In the genomic region with DNA sequence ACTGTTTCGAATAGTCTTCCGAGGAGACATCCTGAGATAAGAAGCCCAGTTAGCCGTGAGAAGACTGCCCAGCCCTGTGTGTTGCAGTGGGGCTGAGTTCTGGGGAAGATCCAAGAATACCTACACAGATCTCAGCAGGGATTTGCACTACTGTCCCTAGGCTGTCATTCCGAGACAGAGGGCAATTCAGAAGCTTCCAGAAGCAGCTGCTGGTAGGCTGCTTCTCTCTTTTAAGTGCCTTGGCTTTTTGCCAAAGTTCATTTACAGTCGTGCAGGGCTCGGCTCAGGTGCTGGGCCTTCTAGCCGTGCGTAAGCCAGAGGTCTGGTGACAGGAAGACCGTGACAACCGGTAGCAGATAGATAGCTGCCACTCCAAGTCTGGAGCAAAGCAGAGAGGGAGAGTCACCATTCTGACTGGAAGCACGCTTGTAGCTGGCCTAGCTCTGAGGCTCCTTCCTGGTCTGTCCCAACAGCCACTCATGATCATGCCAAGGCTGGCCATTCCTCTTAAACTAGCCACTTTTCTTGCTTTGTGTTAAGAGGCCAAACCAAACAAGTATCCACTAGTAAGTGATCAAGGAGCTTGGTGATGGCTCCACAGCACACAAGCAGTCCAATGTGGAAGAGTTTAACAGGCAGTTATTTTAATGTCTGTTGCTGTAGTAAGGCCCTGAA, we compare ENCODE assay signal across 9 mouse cellular contexts. TPM values are rescaled to one million over a fixed set of nuclear protein-coding genes. Genes with fewer than 3 reads are reported as not detected.
DNase-seq lines count a peak whose midpoint lies in the region; ATAC-seq lines count a peak whose summit lies in the region.
"Had no signal": no experiment of that assay in that cellular context is flagged by ENCODE, and none has a peak within 500 bp of the region (broad histone marks: within the 10 kb centered on the region; RNA-seq: fewer than 3 reads in every experiment).

No protein-coding gene starts in this region.

- no peak overlapping the region for H3K4me2 ChIP-seq in limb, embryonic 12.5 days
- no peak overlapping the region for H3K4me2 ChIP-seq in embryonic facial prominence, embryonic 13.5 days
- no peak overlapping the region for H3K4me2 ChIP-seq in hindbrain, embryonic 16.5 days (ENCODE audit: low read length)
- no peak overlapping the region for H3K4me2 ChIP-seq in neural tube, embryonic 15.5 days

- WGBS in limb, embryonic 12.5 days: 53% methylated on average over 11 of the region's 11 CpGs
- WGBS in limb, embryonic 10.5 days: 91% methylated on average over 11 of the region's 11 CpGs
- 50% methylated on average over 11 of the region's 11 CpGs for WGBS in embryonic facial prominence, embryonic 13.5 days
- 43% methylated on average over 11 of the region's 11 CpGs for WGBS in hindbrain, embryonic 16.5 days
- 31% methylated on average over 11 of the region's 11 CpGs for WGBS in neural tube, embryonic 15.5 days

- ATAC-seq in limb, embryonic 12.5 days (ENCODE audit: insufficient number of reproducible peaks, insufficient read depth, low FRiP score, low TSS enrichment, low read depth): no peak
- ATAC-seq in embryonic facial prominence, embryonic 13.5 days (ENCODE audit: insufficient number of reproducible peaks, insufficient read depth, low FRiP score, low TSS enrichment, low read depth): no peak
- ATAC-seq in hindbrain, embryonic 16.5 days: peak; percentile 31
- ATAC-seq in neural tube, embryonic 15.5 days (ENCODE audit: low FRiP score): peak; percentile 43

- H3K9me3 ChIP-seq in limb, embryonic 12.5 days: no peaks in the 10 kb centered on the region
- no peaks in the 10 kb centered on the region for H3K9me3 ChIP-seq in limb, embryonic 10.5 days (replicated peaks)
- no peaks in the 10 kb centered on the region; the same call in 1 of the 2 replicates for H3K9me3 ChIP-seq in embryonic facial prominence, embryonic 13.5 days
- no peaks in the 10 kb centered on the region for H3K9me3 ChIP-seq in hindbrain, embryonic 16.5 days (ENCODE audit: control insufficient read depth, low read length)
- no peaks in the 10 kb centered on the region for H3K9me3 ChIP-seq in neural tube, embryonic 15.5 days (replicated peaks)

- DNase-seq in limb, embryonic 10.5 days (ENCODE audit: low spot score): no peak
- DNase-seq in right cerebral cortex, postnatal 25 days: no peak
- no peak for DNase-seq in adrenal gland, postnatal 4 days (ENCODE audit: low spot score in 2 of 2)
- DNase-seq in left cerebral cortex, adult 11 months (ENCODE audit: low spot score): no peak
- DNase-seq: cerebellum, adult 9-11 months had no signal

- peaks cover 14% of the 10 kb centered on the region for H3K4me1 ChIP-seq in limb, embryonic 12.5 days (replicated peaks)
- H3K4me1 ChIP-seq in limb, embryonic 10.5 days: peaks cover 9% of the 10 kb centered on the region; the same call in 1 of the 2 replicates
- peaks cover 26% of the 10 kb centered on the region for H3K4me1 ChIP-seq in embryonic facial prominence, embryonic 13.5 days
- peaks cover 20% of the 10 kb centered on the region for H3K4me1 ChIP-seq in hindbrain, embryonic 16.5 days (ENCODE audit: control insufficient read depth, insufficient read depth, low read depth, low read length)
- H3K4me1 ChIP-seq in neural tube, embryonic 15.5 days: peaks cover 35% of the 10 kb centered on the region

- H3K4me3 ChIP-seq in limb, embryonic 12.5 days (replicated peaks): no peak overlapping the region
- H3K4me3 ChIP-seq in limb, embryonic 10.5 days: no peak overlapping the region
- H3K4me3 ChIP-seq in embryonic facial prominence, embryonic 13.5 days: no peak overlapping the region
- no peak overlapping the region for H3K4me3 ChIP-seq in hindbrain, embryonic 16.5 days (ENCODE audit: low read length)
- no peak overlapping the region for H3K4me3 ChIP-seq in neural tube, embryonic 15.5 days (replicated peaks)

- no peaks in the 10 kb centered on the region for H3K36me3 ChIP-seq in limb, embryonic 12.5 days
- H3K36me3 ChIP-seq in limb, embryonic 10.5 days: no peaks in the 10 kb centered on the region
- no peaks in the 10 kb centered on the region for H3K36me3 ChIP-seq in embryonic facial prominence, embryonic 13.5 days
- no peaks in the 10 kb centered on the region for H3K36me3 ChIP-seq in hindbrain, embryonic 16.5 days (ENCODE audit: control insufficient read depth, insufficient read depth, low read length)
- no peaks in the 10 kb centered on the region for H3K36me3 ChIP-seq in neural tube, embryonic 15.5 days

- no peaks in the 10 kb centered on the region for H3K27me3 ChIP-seq in limb, embryonic 12.5 days
- no peaks in the 10 kb centered on the region for H3K27me3 ChIP-seq in limb, embryonic 10.5 days (ENCODE audit: low read depth, poor library complexity, severe bottlenecking)
- no peaks in the 10 kb centered on the region for H3K27me3 ChIP-seq in embryonic facial prominence, embryonic 13.5 days
- no peaks in the 10 kb centered on the region for H3K27me3 ChIP-seq in hindbrain, embryonic 16.5 days (replicated peaks; ENCODE audit: control insufficient read depth, insufficient read depth, low read length)
- no peaks in the 10 kb centered on the region for H3K27me3 ChIP-seq in neural tube, embryonic 15.5 days (replicated peaks)

- H3K27ac ChIP-seq in limb, embryonic 12.5 days: peak overlapping the region; percentile 7; the same call in 1 of the 2 replicates
- no peak overlapping the region for H3K27ac ChIP-seq in limb, embryonic 10.5 days
- H3K27ac ChIP-seq in embryonic facial prominence, embryonic 13.5 days: peak overlapping the region; percentile 33; the same call in 1 of the 2 replicates
- peak overlapping the region; percentile 37; the same call in 1 of the 2 replicates for H3K27ac ChIP-seq in hindbrain, embryonic 16.5 days (ENCODE audit: low read depth, low read length)
- peak overlapping the region; percentile 65 for H3K27ac ChIP-seq in neural tube, embryonic 15.5 days (replicated peaks)

- H3K9ac ChIP-seq in limb, embryonic 12.5 days (replicated peaks): peak overlapping the region; percentile 37; the same call in 1 of the 2 replicates
- no peak overlapping the region for H3K9ac ChIP-seq in embryonic facial prominence, embryonic 13.5 days
- H3K9ac ChIP-seq in hindbrain, embryonic 16.5 days (ENCODE audit: low read depth, low read length): no peak overlapping the region
- H3K9ac ChIP-seq in neural tube, embryonic 15.5 days (replicated peaks): no peak overlapping the region

RNA-seq across cellular contexts. Expression of a gene that starts 49.3 kb away (rescaled TPM):
- 22.8 and 24.8 TPM in 2 replicates for polyA plus RNA-seq in limb, embryonic 12.5 days (2016; fragmentation: Nextera tagmentation; extraction: Ambion mirVana)
- 25.2 and 26.3 TPM in 2 replicates for polyA plus RNA-seq in limb, embryonic 10.5 days (2016; fragmentation: Nextera tagmentation; extraction: Ambion mirVana)
- polyA plus RNA-seq in embryonic facial prominence, embryonic 13.5 days (2015; fragmentation: Nextera tagmentation; extraction: Ambion mirVana): 9.5 and 12.1 TPM in 2 replicates
- polyA plus RNA-seq in hindbrain, embryonic 16.5 days (2015; fragmentation: Nextera tagmentation; extraction: Ambion mirVana): 18.7 and 20.9 TPM in 2 replicates
- 15.0 and 17.9 TPM in 2 replicates for polyA plus RNA-seq in neural tube, embryonic 15.5 days (2015; fragmentation: Nextera tagmentation; extraction: Ambion mirVana)
- 10 to 100 TPM; 18.7 to 22.6 TPM for total RNA-seq in adrenal gland, postnatal 4 days (2021)

Comparison
In these comparisons a context has a peak if more than half of its experiments do, and no peak if none do; other contexts are left out.
1. ATAC-seq: peak in hindbrain, embryonic 16.5 days (single experiment) and neural tube, embryonic 15.5 days (single experiment); none in limb, embryonic 12.5 days (single experiment) and embryonic facial prominence, embryonic 13.5 days (single experiment).